Mouse (Mus musculus) heart, postnatal 10 days (tissue): ENCODE results near the gene Slc25a12. TPM values are rescaled to one million over a fixed set of nuclear protein-coding genes. Genes with fewer than 3 reads are reported as not detected.
"Not testable (repeated sequence)": the region's sequence is repeated elsewhere in the genome, so short reads cannot be mapped to it uniquely, and the experiment has no call there.

Experiments
- DNase-seq, 2 experiments: peaks; one replicate each; pipeline ENCODE4 v3.0.0; 2021
- intact Hi-C: fragments of 180-260 bp; cut with DNase I; formaldehyde crosslinking; loops from one replicate; pipeline ENCODE4 v1.15.1; 2025
- total RNA-seq, 2 experiments: library from RNA; stranded (reverse); gene quantifications; 2 replicates each; pipeline ENCODE4 v1.2.3; 2021

The Slc25a12 gene
- total RNA-seq, result 100 to 1,000 TPM; 213 to 220 TPM

- peak; percentile 90 to 91 for DNase-seq
Observed at GRCm38 (mm10) chr2:71367125-71367880, at the start of gene Slc25a12. Gene Slc25a12, minus strand, starts transcription at chr2:71367749.

DNA sequence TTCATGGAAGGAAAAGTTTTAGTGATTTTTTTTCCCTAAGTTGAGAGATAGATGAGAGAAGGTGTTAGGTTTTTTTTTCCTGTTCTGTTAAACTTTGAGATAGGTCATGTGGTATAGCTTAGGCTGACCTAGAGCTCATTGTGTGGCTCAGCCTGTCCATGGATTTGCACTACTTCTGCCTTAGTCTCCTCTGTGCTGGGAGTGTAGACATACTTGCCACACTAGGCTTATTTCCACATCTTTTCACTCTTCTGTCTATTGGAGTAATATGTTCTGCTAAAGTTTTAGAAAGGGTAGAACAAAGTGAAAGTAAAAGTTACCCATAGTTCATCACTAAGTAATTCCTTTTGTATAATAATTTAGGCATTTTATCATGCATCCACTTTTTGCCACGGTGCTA, 38.1 kb upstream of the Slc25a12 start:
- no peak for DNase-seq
- intact Hi-C loops, result no loop called here

More at GRCm38 (mm10) chr2:71367125-71367880, at the start of gene Slc25a12:
- intact Hi-C loops, result loop anchor here (1.0 to 5.0 kb wide), 3 partner anchors 22 to 165 kb away; no protein-coding TSS in a partner anchor

DNA sequence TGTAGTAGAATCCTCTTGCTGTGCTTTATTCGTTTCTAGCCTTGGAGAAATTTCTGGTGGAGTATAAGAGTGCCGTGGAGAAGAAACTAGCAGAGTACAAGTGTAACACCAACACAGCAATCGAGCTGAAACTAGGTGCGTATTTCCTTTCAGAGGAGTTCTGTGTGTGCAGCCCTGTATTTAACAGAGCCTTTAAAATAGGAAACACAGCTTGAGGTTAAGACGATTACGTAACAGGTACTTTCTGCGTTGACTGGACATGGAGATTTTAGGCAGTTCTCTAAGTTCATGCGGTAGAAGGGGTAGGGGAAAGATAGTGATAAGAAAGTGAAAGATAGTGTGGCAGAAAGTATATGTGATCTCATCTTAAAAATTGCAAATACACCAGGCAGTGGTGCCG, 22.3 kb upstream of the Slc25a12 start:
- intact Hi-C loops, result loop anchor here (1.0 kb wide), 1 partner anchor 23 kb away; the partner anchor contains the start of gene Slc25a12
- DNase-seq, result no peak

- peak; percentile 97 for DNase-seq
- intact Hi-C loops, result loop anchor here (1.0 kb wide), 1 partner anchor 22 kb away; the partner anchor contains the start of gene Slc25a12
Observed at GRCm38 (mm10) chr2:71388951-71389763, 21.6 kb upstream of the Slc25a12 start, which contains the start of gene Hat1. Gene Hat1, plus strand, starts transcription at chr2:71388958.

GRCm38 (mm10) chr2:71387766-71388165, 20.2 kb upstream of the Slc25a12 start:
- intact Hi-C loops, result no loop called here
- DNase-seq, result no peak

- intact Hi-C loops, result no loop called here
- no peak for DNase-seq
Observed at GRCm38 (mm10) chr2:71383890-71384289, 16.3 kb upstream of the Slc25a12 start.

- intact Hi-C loops, result no loop called here
- DNase-seq, result no peak
Observed at GRCm38 (mm10) chr2:71381962-71382361, 14.4 kb upstream of the Slc25a12 start.

- no peak for DNase-seq
- intact Hi-C loops, result no loop called here
Observed at GRCm38 (mm10) chr2:71377426-71377825, 9.9 kb upstream of the Slc25a12 start.

GRCm38 (mm10) chr2:71376433-71376906, 8.9 kb upstream of the Slc25a12 start:
- no peak for DNase-seq
- intact Hi-C loops, result no loop called here

DNA sequence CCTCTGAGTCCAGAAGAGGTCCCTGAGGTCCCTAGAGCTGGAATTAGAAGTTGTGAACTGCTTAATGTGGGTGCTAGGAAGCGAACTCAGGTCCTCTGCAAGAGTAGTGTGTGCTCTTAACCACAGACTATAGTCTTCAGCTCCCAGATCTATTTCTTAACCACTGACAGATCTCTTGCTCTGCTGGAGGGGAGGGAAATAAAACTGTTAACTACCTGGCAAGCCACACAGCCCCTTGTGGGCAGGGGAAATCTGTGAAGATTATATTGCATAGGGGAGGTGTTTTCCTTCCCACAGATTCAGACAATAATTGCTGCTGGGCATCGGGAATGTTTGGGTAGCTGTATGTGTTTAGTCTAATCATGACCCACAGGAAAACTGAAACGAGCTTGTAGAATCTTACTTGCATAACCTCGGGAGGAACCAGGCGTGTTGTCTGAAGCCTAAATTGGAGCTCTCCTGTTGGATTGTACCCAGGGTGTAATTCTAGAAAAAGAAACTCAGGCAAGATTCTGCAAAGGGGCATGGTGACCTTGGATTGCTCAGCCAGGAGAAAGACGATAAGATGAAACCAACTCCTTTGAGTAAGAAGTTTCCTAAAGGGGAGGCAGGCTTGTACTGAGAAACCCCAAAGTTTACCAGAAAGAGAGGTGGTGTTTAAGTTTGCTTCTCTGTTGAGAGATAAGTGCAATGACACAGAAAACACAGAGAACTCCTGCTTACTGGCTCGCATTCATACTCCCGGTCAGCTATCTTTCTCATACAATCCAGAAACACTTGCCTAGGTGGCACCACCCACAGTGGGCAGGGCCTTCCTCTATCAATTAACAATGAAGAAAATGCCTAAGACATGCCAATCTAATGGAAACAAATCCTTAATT, 7.0 kb upstream of the Slc25a12 start:
- intact Hi-C loops, result no loop called here
- DNase-seq, result peak in 1 of 2 experiments; percentile 8

GRCm38 (mm10) chr2:71372261-71372660, 4.7 kb upstream of the Slc25a12 start:
- DNase-seq, intact Hi-C loops: not testable (repeated sequence)

- no peak for DNase-seq
- intact Hi-C loops, result no loop called here
Observed at GRCm38 (mm10) chr2:71371790-71372189, 4.2 kb upstream of the Slc25a12 start.

- intact Hi-C loops, result loop anchor here (5.0 kb wide), 2 partner anchors 41 to 164 kb away; no protein-coding TSS in a partner anchor
- peak in 1 of 2 experiments; percentile 9 for DNase-seq
Observed at GRCm38 (mm10) chr2:71368086-71368485, 537 bp upstream of the Slc25a12 start.

GRCm38 (mm10) chr2:71366618-71367124, 878 bp downstream of the Slc25a12 start:
- intact Hi-C loops, result loop anchor here (1.0 to 5.0 kb wide), 3 partner anchors 23 to 166 kb away; no protein-coding TSS in a partner anchor
- DNase-seq, result no peak

GRCm38 (mm10) chr2:71360192-71360591, 7.4 kb downstream of the Slc25a12 start:
- DNase-seq, result no peak
- intact Hi-C loops, result no loop called here

GRCm38 (mm10) chr2:71358347-71358746, 9.2 kb downstream of the Slc25a12 start:
- DNase-seq, result no peak

DNA sequence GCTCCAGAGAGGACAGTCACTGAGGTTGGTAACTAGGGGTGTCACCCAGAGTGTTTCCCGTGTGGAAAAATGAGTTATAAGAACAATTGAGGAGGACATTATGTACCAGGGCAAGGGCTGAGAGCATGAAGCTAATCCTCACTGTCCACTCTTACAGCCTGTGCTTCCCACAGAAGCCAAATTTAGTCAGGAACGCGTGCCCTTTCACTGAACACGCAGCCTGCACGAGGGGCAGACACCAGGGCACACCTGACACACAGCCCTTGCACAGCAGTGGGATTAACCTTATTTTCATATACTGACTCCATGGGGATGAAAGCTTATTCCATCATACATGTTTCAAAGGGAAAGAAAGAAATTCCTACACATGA, 13.5 kb downstream of the Slc25a12 start:
- DNase-seq, result peak; percentile 29 to 44
- intact Hi-C loops, result no loop called here

More at GRCm38 (mm10) chr2:71358347-71358746, 9.2 kb downstream of the Slc25a12 start:
- intact Hi-C loops, result no loop called here

GRCm38 (mm10) chr2:71353306-71354054, 14.1 kb downstream of the Slc25a12 start:
- intact Hi-C loops, result no loop called here
- peak; percentile 34 to 37 for DNase-seq

- intact Hi-C loops, result no loop called here
- DNase-seq, result no peak
Observed at GRCm38 (mm10) chr2:71351727-71351987, 15.9 kb downstream of the Slc25a12 start.
